Comparison of ENCODE assay signal across 16 mouse cellular contexts in genomic region chr11:120887502-120887901, GRCm38 (mm10). TPM values are rescaled to one million over a fixed set of nuclear protein-coding genes. Genes with fewer than 3 reads are reported as not detected.
DNase-seq lines count a peak whose midpoint lies in the region; ATAC-seq and TF ChIP-seq lines count a peak whose summit lies in the region.
"Had no signal": no experiment of that assay in that cellular context is flagged by ENCODE, and none has a peak within 500 bp of the region (broad histone marks: within the 10 kb centered on the region; RNA-seq: fewer than 3 reads in every experiment).

No protein-coding gene starts in this region.

- no peak for DNase-seq in kidney, postnatal 0 days (ENCODE audit: low spot score)
- no peak for DNase-seq in testis, postnatal 14 days (ENCODE audit: low spot score)
- DNase-seq in ZHBTc4 (ENCODE audit: low read depth, low spot score) = peak; percentile 30
- DNase-seq in Muller cell, postnatal 12 days (ENCODE audit: inconsistent ontology term) = no peak
- DNase-seq: cerebellum, adult 2 months; kidney, adult 8-10 months; lung, postnatal 4 days; midbrain, embryonic 14.5 days had no signal

- no peak overlapping the region for H3K27ac ChIP-seq in kidney, postnatal 0 days
- H3K27ac ChIP-seq in kidney, embryonic 15.5 days = no peak overlapping the region
- H3K27ac ChIP-seq in testis, adult 2 months (ENCODE audit: control insufficient read depth, insufficient read depth, low read depth, low read length) = no peak overlapping the region
- H3K27ac ChIP-seq: forebrain, embryonic 13.5 days; heart, embryonic 15.5 days; hindbrain, embryonic 12.5 days; limb, embryonic 15.5 days; neural tube, embryonic 12.5 days had no signal

- H3K4me3 ChIP-seq in kidney, postnatal 0 days (replicated peaks; ENCODE audit: low read depth, low read length) = no peak overlapping the region
- H3K4me3 ChIP-seq in kidney, embryonic 15.5 days (replicated peaks) = no peak overlapping the region
- no peak overlapping the region for H3K4me3 ChIP-seq in testis, adult 2 months (ENCODE audit: control insufficient read depth, low read depth, low read length)
- H3K4me3 ChIP-seq: forebrain, embryonic 13.5 days; heart, embryonic 15.5 days; hindbrain, embryonic 12.5 days; limb, embryonic 15.5 days; neural tube, embryonic 12.5 days had no signal

- 91% methylated on average over 5 of the region's 5 CpGs for WGBS in kidney, postnatal 0 days
- 92% methylated on average over 5 of the region's 5 CpGs for WGBS in kidney, embryonic 15.5 days

- H3K9ac ChIP-seq in kidney, postnatal 0 days (ENCODE audit: low read depth, low read length) = no peak overlapping the region
- no peak overlapping the region for H3K9ac ChIP-seq in kidney, embryonic 15.5 days
- H3K9ac ChIP-seq: forebrain, embryonic 13.5 days; heart, embryonic 15.5 days; hindbrain, embryonic 12.5 days; limb, embryonic 15.5 days; neural tube, embryonic 12.5 days had no signal

- TF ChIP-seq POLR2A in testis, adult 2 months (IDR thresholded peaks at IDR 0.05; ENCODE audit: control insufficient read depth, low read depth, low read length) = no peak

- H3K27me3 ChIP-seq in kidney, postnatal 0 days (ENCODE audit: insufficient read depth, low read length) = no peaks in the 10 kb centered on the region
- H3K27me3 ChIP-seq in kidney, embryonic 15.5 days = no peaks in the 10 kb centered on the region
- H3K27me3 ChIP-seq in testis, adult 2 months (ENCODE audit: control insufficient read depth, insufficient read depth, low read length) = no peaks in the 10 kb centered on the region
- H3K27me3 ChIP-seq: forebrain, embryonic 13.5 days; heart, embryonic 15.5 days; hindbrain, embryonic 12.5 days; limb, embryonic 15.5 days; neural tube, embryonic 12.5 days had no signal

- H3K9me3 ChIP-seq in kidney, postnatal 0 days (replicated peaks; ENCODE audit: low read length) = no peaks in the 10 kb centered on the region
- 0 out of 2 replicates have a peak, but pooled peaks cover 5% of the 10 kb centered on the region for H3K9me3 ChIP-seq in kidney, embryonic 15.5 days (replicated peaks)
- H3K9me3 ChIP-seq: heart, embryonic 15.5 days; limb, embryonic 15.5 days; neural tube, embryonic 12.5 days had no signal

- no peak for ATAC-seq in kidney, postnatal 0 days (replicated peaks; ENCODE audit: low FRiP score, low read depth)
- ATAC-seq in kidney, embryonic 15.5 days (replicated peaks; ENCODE audit: low FRiP score) = no peak
- no peak for ATAC-seq in granulocyte monocyte progenitor cell, adult 5-6 weeks (replicated peaks; ENCODE audit: poor library complexity, severe bottlenecking)
- ATAC-seq: forebrain, embryonic 13.5 days had no signal

- no peak overlapping the region for H3K4me2 ChIP-seq in kidney, postnatal 0 days (ENCODE audit: low read length)
- no peak overlapping the region for H3K4me2 ChIP-seq in kidney, embryonic 15.5 days
- H3K4me2 ChIP-seq: forebrain, embryonic 13.5 days; heart, embryonic 15.5 days; hindbrain, embryonic 12.5 days; limb, embryonic 15.5 days; neural tube, embryonic 12.5 days had no signal

- TF ChIP-seq CTCF in kidney, postnatal 0 days (IDR thresholded peaks at IDR 0.05; ENCODE audit: low read depth) = peak; percentile 37; the same call in 1 of the 2 replicates
- peak; percentile 47; the same call in 1 of the 2 replicates for TF ChIP-seq CTCF in testis, adult 2 months (IDR thresholded peaks at IDR 0.05; ENCODE audit: control insufficient read depth, insufficient read depth, insufficient replicate concordance, low read depth, low read length)

- H3K36me3 ChIP-seq in kidney, postnatal 0 days (ENCODE audit: insufficient read depth, low read length) = 0 out of 2 replicates have a peak, but pooled peaks cover 13% of the 10 kb centered on the region
- peaks cover 81% of the 10 kb centered on the region for H3K36me3 ChIP-seq in kidney, embryonic 15.5 days
- H3K36me3 ChIP-seq in testis, adult 2 months (ENCODE audit: control insufficient read depth, insufficient read depth, low read length) = 0 out of 2 replicates have a peak, but pooled peaks cover 1% of the 10 kb centered on the region

- no peaks in the 10 kb centered on the region for H3K4me1 ChIP-seq in kidney, postnatal 0 days (replicated peaks; ENCODE audit: insufficient read depth, low read length)
- no peaks in the 10 kb centered on the region for H3K4me1 ChIP-seq in kidney, embryonic 15.5 days
- H3K4me1 ChIP-seq in testis, adult 2 months (ENCODE audit: control insufficient read depth, insufficient read depth, low read length) = no peaks in the 10 kb centered on the region
- H3K4me1 ChIP-seq: forebrain, embryonic 13.5 days; heart, embryonic 15.5 days; hindbrain, embryonic 12.5 days; limb, embryonic 15.5 days; neural tube, embryonic 12.5 days had no signal

RNA-seq across cellular contexts. Expression of gene Ccdc57, which starts 45.2 kb away (rescaled TPM):
- polyA plus RNA-seq in kidney, postnatal 0 days (2015; fragmentation: Nextera tagmentation; extraction: Ambion mirVana) = 5.5 and 5.7 TPM in 2 replicates
- polyA plus RNA-seq in kidney, embryonic 15.5 days (2015; fragmentation: Nextera tagmentation; extraction: Ambion mirVana) = 8.0 and 8.4 TPM in 2 replicates
- 34.6 and 37.5 TPM in 2 replicates for polyA plus RNA-seq in testis, adult 2 months (2012; rRNA removed)
- 4.6 and 5.2 TPM in 2 replicates for total RNA-seq in granulocyte monocyte progenitor cell, adult 5-6 weeks (2014; fragmentation: Nextera tagmentation)
- total RNA-seq in granulocyte monocyte progenitor cell, adult 5-6 weeks (2017) = 5.6 and 6.9 TPM in 2 replicates
